In the genomic region with DNA sequence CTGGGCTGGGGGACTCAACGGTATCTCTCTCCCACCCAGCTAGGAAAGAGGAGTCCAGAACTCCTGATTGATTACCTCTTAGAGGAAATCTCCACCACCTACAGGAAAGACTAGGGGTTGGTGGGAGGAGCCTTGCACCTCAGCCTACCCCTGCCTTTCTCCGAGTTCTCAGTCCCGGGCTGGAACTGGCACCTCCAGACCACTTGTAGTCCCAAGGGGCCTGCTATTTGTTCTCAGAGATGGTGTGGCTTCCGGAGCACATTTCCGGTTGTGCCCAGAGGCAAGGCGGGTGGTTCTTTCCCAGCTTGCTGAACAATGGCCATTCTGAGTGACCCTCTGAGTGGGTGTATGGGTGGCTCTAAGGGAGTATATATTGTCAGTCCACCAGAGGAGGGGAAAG, we compare ENCODE assay signal across 10 mouse cellular contexts. TPM values are rescaled to one million over a fixed set of nuclear protein-coding genes. Genes with fewer than 3 reads are reported as not detected.
DNase-seq lines count a peak whose midpoint lies in the region; ATAC-seq lines count a peak whose summit lies in the region.
"Had no signal": no experiment of that assay in that cellular context is flagged by ENCODE, and none has a peak within 500 bp of the region (broad histone marks: within the 10 kb centered on the region; RNA-seq: fewer than 3 reads in every experiment).

No protein-coding gene starts in this region.

- no peak for ATAC-seq in neural tube, embryonic 11.5 days (ENCODE audit: insufficient read depth, low FRiP score, low TSS enrichment)
- ATAC-seq in megakaryocyte progenitor cell, adult 5-6 weeks (replicated peaks; ENCODE audit: poor library complexity) = peak; percentile 40
- ATAC-seq in hindbrain, embryonic 13.5 days (ENCODE audit: low FRiP score) = no peak
- ATAC-seq: forebrain, embryonic 16.5 days had no signal

- no peaks in the 10 kb centered on the region for H3K9me3 ChIP-seq in neural tube, embryonic 11.5 days (ENCODE audit: control insufficient read depth, low read length)
- no peaks in the 10 kb centered on the region for H3K9me3 ChIP-seq in hindbrain, embryonic 13.5 days
- H3K9me3 ChIP-seq: embryonic facial prominence, embryonic 10.5 days had no signal

- H3K27ac ChIP-seq in neural tube, embryonic 11.5 days (ENCODE audit: low read depth, low read length) = no peak overlapping the region
- H3K27ac ChIP-seq in hindbrain, embryonic 13.5 days = no peak overlapping the region

- H3K9ac ChIP-seq in neural tube, embryonic 11.5 days (ENCODE audit: low read length) = no peak overlapping the region
- H3K9ac ChIP-seq in hindbrain, embryonic 13.5 days = no peak overlapping the region

- H3K27me3 ChIP-seq in neural tube, embryonic 11.5 days (ENCODE audit: control insufficient read depth, insufficient read depth, low read length) = no peaks in the 10 kb centered on the region
- no peaks in the 10 kb centered on the region for H3K27me3 ChIP-seq in hindbrain, embryonic 13.5 days

- H3K36me3 ChIP-seq in neural tube, embryonic 11.5 days (ENCODE audit: control insufficient read depth, insufficient read depth, low read length) = no peaks in the 10 kb centered on the region
- no peaks in the 10 kb centered on the region for H3K36me3 ChIP-seq in hindbrain, embryonic 13.5 days
- H3K36me3 ChIP-seq: embryonic facial prominence, embryonic 10.5 days had no signal

- H3K4me2 ChIP-seq in neural tube, embryonic 11.5 days (ENCODE audit: low read depth) = no peak overlapping the region
- H3K4me2 ChIP-seq in hindbrain, embryonic 13.5 days = no peak overlapping the region

- 72% methylated on average over 6 of the region's 6 CpGs for WGBS in neural tube, embryonic 11.5 days
- WGBS in hindbrain, embryonic 13.5 days = 74% methylated on average over 6 of the region's 6 CpGs

- H3K4me1 ChIP-seq in neural tube, embryonic 11.5 days (ENCODE audit: control insufficient read depth, insufficient read depth, low read length) = no peaks in the 10 kb centered on the region
- peaks cover 6% of the 10 kb centered on the region; the same call in 1 of the 2 replicates for H3K4me1 ChIP-seq in hindbrain, embryonic 13.5 days (replicated peaks)

- no peak overlapping the region for H3K4me3 ChIP-seq in neural tube, embryonic 11.5 days (ENCODE audit: low read depth, low read length)
- H3K4me3 ChIP-seq in hindbrain, embryonic 13.5 days = no peak overlapping the region
- H3K4me3 ChIP-seq: embryonic facial prominence, embryonic 10.5 days had no signal

- DNase-seq in adrenal gland, postnatal 14 days = peak; percentile 55
- DNase-seq in adrenal gland, postnatal 25 days = no peak
- DNase-seq in neural tube, embryonic 11.5 days (ENCODE audit: low spot score) = peak; percentile 9
- no peak for DNase-seq in neural tube, embryonic 10.5 days (ENCODE audit: extremely low spot score, low spot score)
- peak; percentile 58 for DNase-seq in kidney, postnatal 14 days
- no peak for DNase-seq in thymus, adult 18-20 months

RNA-seq across cellular contexts. Expression of a gene that starts 10.6 kb away (rescaled TPM):
- total RNA-seq in adrenal gland, postnatal 14 days (2021) = 10.9 and 13.9 TPM in 2 replicates
- total RNA-seq in adrenal gland, postnatal 25 days (2021) = 6.3 and 7.5 TPM in 2 replicates
- polyA plus RNA-seq in neural tube, embryonic 11.5 days (2014; fragmentation: Nextera tagmentation; extraction: Ambion mirVana) = 0.21 and 0.50 TPM in 2 replicates
- total RNA-seq in megakaryocyte progenitor cell, adult 5-6 weeks (2015) = 0.02 TPM in 1 of 2 replicates, not detected in the other
- total RNA-seq in megakaryocyte progenitor cell, adult 5-6 weeks (2017) = 0.04 TPM in 1 of 2 replicates, not detected in the other
- 0.84 and 0.90 TPM in 2 replicates for polyA plus RNA-seq in hindbrain, embryonic 13.5 days (2015; fragmentation: Nextera tagmentation; extraction: Ambion mirVana)

RNA-seq across cellular contexts. Expression of a gene that starts 11.5 kb away (rescaled TPM):
- total RNA-seq in adrenal gland, postnatal 14 days (2021) = 269 and 295 TPM in 2 replicates
- total RNA-seq in adrenal gland, postnatal 25 days (2021) = 393 and 398 TPM in 2 replicates
- 322 and 326 TPM in 2 replicates for polyA plus RNA-seq in neural tube, embryonic 11.5 days (2014; fragmentation: Nextera tagmentation; extraction: Ambion mirVana)
- total RNA-seq in megakaryocyte progenitor cell, adult 5-6 weeks (2015) = 94.2 and 113 TPM in 2 replicates
- 69.7 and 88.2 TPM in 2 replicates for total RNA-seq in megakaryocyte progenitor cell, adult 5-6 weeks (2017)
- polyA plus RNA-seq in hindbrain, embryonic 13.5 days (2015; fragmentation: Nextera tagmentation; extraction: Ambion mirVana) = 315 and 334 TPM in 2 replicates

RNA-seq across cellular contexts. Expression of a gene that starts 20.1 kb away (rescaled TPM):
- total RNA-seq in adrenal gland, postnatal 14 days (2021) = 0.67 and 1.3 TPM in 2 replicates
- total RNA-seq in adrenal gland, postnatal 25 days (2021) = 1.9 TPM in 1 of 2 replicates, not detected in the other
- 63.0 and 83.2 TPM in 2 replicates for polyA plus RNA-seq in neural tube, embryonic 11.5 days (2014; fragmentation: Nextera tagmentation; extraction: Ambion mirVana)
- 0.94 TPM in 1 of 2 replicates, not detected in the other for total RNA-seq in megakaryocyte progenitor cell, adult 5-6 weeks (2015)
- total RNA-seq in megakaryocyte progenitor cell, adult 5-6 weeks (2017) = 0.54 and 0.87 TPM in 2 replicates
- polyA plus RNA-seq in hindbrain, embryonic 13.5 days (2015; fragmentation: Nextera tagmentation; extraction: Ambion mirVana) = 7.3 and 9.1 TPM in 2 replicates

RNA-seq across cellular contexts. Expression of a gene that starts 22.9 kb away (rescaled TPM):
- total RNA-seq in adrenal gland, postnatal 14 days (2021) = 6.8 and 9.6 TPM in 2 replicates
- 7.6 and 11.0 TPM in 2 replicates for total RNA-seq in adrenal gland, postnatal 25 days (2021)
- 12.7 and 13.1 TPM in 2 replicates for polyA plus RNA-seq in neural tube, embryonic 11.5 days (2014; fragmentation: Nextera tagmentation; extraction: Ambion mirVana)
- 14.9 and 16.4 TPM in 2 replicates for total RNA-seq in megakaryocyte progenitor cell, adult 5-6 weeks (2015)
- 9.0 and 11.4 TPM in 2 replicates for total RNA-seq in megakaryocyte progenitor cell, adult 5-6 weeks (2017)
- 11.9 and 13.6 TPM in 2 replicates for polyA plus RNA-seq in hindbrain, embryonic 13.5 days (2015; fragmentation: Nextera tagmentation; extraction: Ambion mirVana)

RNA-seq across cellular contexts. Expression of a gene that starts 23.0 kb away (rescaled TPM):
- total RNA-seq in adrenal gland, postnatal 14 days (2021) = 58.5 and 62.4 TPM in 2 replicates
- 62.6 and 65.9 TPM in 2 replicates for total RNA-seq in adrenal gland, postnatal 25 days (2021)
- polyA plus RNA-seq in neural tube, embryonic 11.5 days (2014; fragmentation: Nextera tagmentation; extraction: Ambion mirVana) = 113 and 125 TPM in 2 replicates
- total RNA-seq in megakaryocyte progenitor cell, adult 5-6 weeks (2015) = 24.9 and 27.2 TPM in 2 replicates
- 36.3 and 46.4 TPM in 2 replicates for total RNA-seq in megakaryocyte progenitor cell, adult 5-6 weeks (2017)
- polyA plus RNA-seq in hindbrain, embryonic 13.5 days (2015; fragmentation: Nextera tagmentation; extraction: Ambion mirVana) = 114 and 117 TPM in 2 replicates

Comparison
In these comparisons a context has a peak if more than half of its experiments do, and no peak if none do; other contexts are left out.
1. DNase-seq: peak in adrenal gland, postnatal 14 days (single experiment), neural tube, embryonic 11.5 days (single experiment) and kidney, postnatal 14 days (single experiment); none in adrenal gland, postnatal 25 days (single experiment), neural tube, embryonic 10.5 days (single experiment) and thymus, adult 18-20 months (0 of 2).